Mouse (Mus musculus) lung, postnatal 0 days (tissue): ENCODE measurements around the gene Lpp. TPM values are rescaled to one million over a fixed set of nuclear protein-coding genes. Genes with fewer than 3 reads are reported as not detected.

Experiments
- ATAC-seq: fragments of 200-750 bp; cut with Nextera tagmentation; 2 replicates; pipeline ENCODE4 v1.8.0; 2017; ENCODE audit warnings: moderate library complexity
- DNase-seq: peaks from one replicate; pipeline ENCODE4 v3.0.0-alpha.2; 2016; ENCODE audit warnings: low spot score
- H3K27ac ChIP-seq: fragments of 300-500 bp; sonication (generic); 2 replicates; pipeline ENCODE4 v1.5.1; 2014; ENCODE audit warnings: antibody characterized with exemption, mild to moderate bottlenecking, low read length, mixed read lengths
- H3K27me3 ChIP-seq: fragments of 300-500 bp; sonication (generic); replicated peaks from 2 replicates; pipeline ENCODE4 v1.6.1; 2014; ENCODE audit warnings: low read length, mixed read lengths; ENCODE audit not compliant: insufficient read depth
- H3K36me3 ChIP-seq: fragments of 300-500 bp; sonication (generic); 2 replicates; pipeline ENCODE4 v1.6.1; 2014; ENCODE audit warnings: low read length, mixed read lengths; ENCODE audit not compliant: insufficient read depth
- H3K4me1 ChIP-seq: fragments of 300-500 bp; sonication (generic); 2 replicates; pipeline ENCODE4 v1.6.1; 2014; ENCODE audit warnings: antibody characterized with exemption, low read depth, low read length, mixed read lengths; ENCODE audit not compliant: insufficient read depth
- H3K4me2 ChIP-seq: fragments of 300-500 bp; sonication (generic); replicated peaks from 2 replicates; pipeline ENCODE4 v1.6.1; 2014; ENCODE audit warnings: low read depth, mild to moderate bottlenecking, low read length, moderate library complexity, mixed read lengths
- H3K4me3 ChIP-seq: fragments of 300-500 bp; sonication (generic); 2 replicates; pipeline ENCODE4 v1.5.1; 2014; ENCODE audit warnings: low read depth, low read length
- H3K9ac ChIP-seq: fragments of 300-500 bp; sonication (generic); replicated peaks from 2 replicates; pipeline ENCODE4 v1.6.1; 2014; ENCODE audit warnings: low read depth, mild to moderate bottlenecking
- H3K9me3 ChIP-seq: fragments of 300-500 bp; sonication (generic); 2 replicates; pipeline ENCODE4 v1.6.1; 2016; ENCODE audit warnings: low read length, mixed read lengths
- CTCF ChIP-seq: IDR thresholded peaks from 2 replicates; pipeline ENCODE4 v1.5.1; 2016; ENCODE audit warnings: antibody characterized with exemption, mild to moderate bottlenecking
- EP300 ChIP-seq: IDR thresholded peaks from 2 replicates; pipeline ENCODE4 v1.6.1; 2016; ENCODE audit warnings: antibody characterized with exemption, mild to moderate bottlenecking, control low read depth
- WGBS: fragments of 180-500 bp; shearing (Covaris S2); extraction: QIAGEN DNeasy Blood & Tissue Kit; methylation state at CpG from one replicate; pipeline ENCODE4 v1.1.7; 2014; 5-methylcytosine and 5-hydroxymethylcytosine counted together
- polyA plus RNA-seq: library from polyadenylated mRNA; unstranded; fragments of >200 nt; fragmentation: Nextera tagmentation; extraction: Ambion mirVana; gene quantifications from 2 replicates; pipeline ENCODE4 v1.2.1, GENCODE M21; 2015

The Lpp gene
- polyA plus RNA-seq, 1 experiment from 2014 or later: 36.8 TPM

GRCm38 (mm10) chr16:24539003-24539402 is 145.7 kb downstream of the Lpp start:
- no peak for TF ChIP-seq EP300
- no peak for TF ChIP-seq CTCF
- DNase-seq: no peak
- Histone ChIP-seq H3K36me3 (no peaks in the 10 kb centered on the region), H3K9ac (no peak overlapping the region), H3K4me3 (no peak overlapping the region), H3K4me1 (no peaks in the 10 kb centered on the region), H3K27me3 (no peaks in the 10 kb centered on the region), H3K4me2 (no peak overlapping the region), H3K27ac (no peak overlapping the region), H3K9me3 (no peaks in the 10 kb centered on the region)
- no peak for ATAC-seq
- 88% methylated on average over 4 of the region's 4 CpGs for WGBS

- Histone ChIP-seq H3K4me1 (no peaks in the 10 kb centered on the region), H3K9me3 (no peaks in the 10 kb centered on the region), H3K36me3 (no peaks in the 10 kb centered on the region), H3K27ac (no peak overlapping the region), H3K27me3 (no peaks in the 10 kb centered on the region), H3K4me2 (no peak overlapping the region), H3K4me3 (no peak overlapping the region), H3K9ac (no peak overlapping the region)
- no peak for ATAC-seq
- 70% methylated on average over 7 of the region's 7 CpGs for WGBS
- peak; percentile 59 for DNase-seq
- TF ChIP-seq CTCF: no peak
- TF ChIP-seq EP300: no peak
Observed at GRCm38 (mm10) chr16:24542864-24543263, 149.6 kb downstream of the Lpp start.

GRCm38 (mm10) chr16:24545366-24545765 is 152.1 kb downstream of the Lpp start:
- H3K27me3 ChIP-seq: no peaks in the 10 kb centered on the region
- DNase-seq: no peak
- no peak for ATAC-seq
- H3K9me3 ChIP-seq: no peaks in the 10 kb centered on the region
- no peak overlapping the region for H3K4me2 ChIP-seq
- H3K9ac ChIP-seq: no peak overlapping the region
- 90% methylated on average over 5 of the region's 5 CpGs for WGBS
- H3K4me3 ChIP-seq: no peak overlapping the region
- no peaks in the 10 kb centered on the region for H3K36me3 ChIP-seq
- TF ChIP-seq CTCF (no peak), EP300 (no peak)
- no peak overlapping the region for H3K27ac ChIP-seq
- no peaks in the 10 kb centered on the region for H3K4me1 ChIP-seq

GRCm38 (mm10) chr16:24558458-24558857 is 165.2 kb downstream of the Lpp start:
- Histone ChIP-seq H3K9me3 (no peaks in the 10 kb centered on the region), H3K4me3 (no peak overlapping the region), H3K4me1 (no peaks in the 10 kb centered on the region), H3K4me2 (no peak overlapping the region), H3K27ac (no peak overlapping the region), H3K9ac (no peak overlapping the region), H3K27me3 (no peaks in the 10 kb centered on the region), H3K36me3 (no peaks in the 10 kb centered on the region)
- TF ChIP-seq CTCF (no peak), EP300 (no peak)
- DNase-seq (no peak), ATAC-seq (no peak)
- 85% methylated on average over 4 of the region's 4 CpGs for WGBS

- Histone ChIP-seq H3K9me3 (no peaks in the 10 kb centered on the region), H3K4me2 (no peak overlapping the region), H3K9ac (no peak overlapping the region), H3K36me3 (no peaks in the 10 kb centered on the region), H3K27ac (no peak overlapping the region), H3K4me1 (no peaks in the 10 kb centered on the region), H3K4me3 (no peak overlapping the region), H3K27me3 (no peaks in the 10 kb centered on the region)
- TF ChIP-seq CTCF (no peak), EP300 (no peak)
- 72% methylated on average over 4 of the region's 4 CpGs for WGBS
- peak; percentile 73 for DNase-seq
- ATAC-seq: peak; percentile 57
Observed at GRCm38 (mm10) chr16:24559811-24560210, 166.5 kb downstream of the Lpp start.

- no peak overlapping the region for H3K27ac ChIP-seq
- no peaks in the 10 kb centered on the region for H3K4me1 ChIP-seq
- H3K9me3 ChIP-seq: no peaks in the 10 kb centered on the region
- no peak overlapping the region for H3K4me2 ChIP-seq
- no peak for DNase-seq
- no peak for ATAC-seq
- no peak for TF ChIP-seq EP300
- no peak for TF ChIP-seq CTCF
- no peaks in the 10 kb centered on the region for H3K27me3 ChIP-seq
- H3K36me3 ChIP-seq: no peaks in the 10 kb centered on the region
- WGBS: 92% methylated on average over 2 of the region's 2 CpGs
- no peak overlapping the region for H3K9ac ChIP-seq
- no peak overlapping the region for H3K4me3 ChIP-seq
Observed at GRCm38 (mm10) chr16:24560998-24561397, 167.7 kb downstream of the Lpp start.

GRCm38 (mm10) chr16:24561602-24562001 is 168.3 kb downstream of the Lpp start:
- Histone ChIP-seq H3K27ac (no peak overlapping the region), H3K9ac (no peak overlapping the region), H3K4me3 (no peak overlapping the region), H3K9me3 (no peaks in the 10 kb centered on the region), H3K4me1 (no peaks in the 10 kb centered on the region), H3K27me3 (no peaks in the 10 kb centered on the region), H3K36me3 (no peaks in the 10 kb centered on the region), H3K4me2 (no peak overlapping the region)
- 70% methylated on average over 4 of the region's 4 CpGs for WGBS
- TF ChIP-seq CTCF: no peak
- no peak for DNase-seq
- no peak for ATAC-seq
